Mouse (Mus musculus): ENCODE results near the gene Cutal. TPM values are rescaled to one million over a fixed set of nuclear protein-coding genes. Genes with fewer than 3 reads are reported as not detected.

Cutal gene
- polyA plus RNA-seq, 1 experiment from 2014 or later, result not detected

GRCm38 (mm10) chr2:34940246-34940645 is 66.0 kb downstream of the Cutal start:
- Histone ChIP-seq H3K27me3 (ENCODE audit: control insufficient read depth, insufficient read depth, low read length) (no peaks in the 10 kb centered on the region), H3K9me3 (ENCODE audit: control insufficient read depth, low read length) (no peaks in the 10 kb centered on the region), H3K9ac (ENCODE audit: low read length) (no peak overlapping the region), H3K27ac (replicated peaks; ENCODE audit: low read depth, low read length) (no peak overlapping the region), H3K36me3 (ENCODE audit: control insufficient read depth, insufficient read depth, low read length) (no peaks in the 10 kb centered on the region), H3K4me1 (ENCODE audit: control insufficient read depth, insufficient read depth, low read length) (peaks cover 3% of the 10 kb centered on the region; the same call in 1 of the 2 replicates), H3K4me3 (ENCODE audit: low read depth, low read length) (no peak overlapping the region), H3K4me2 (ENCODE audit: low read depth, severe bottlenecking) (no peak overlapping the region)
- 88% methylated on average over 5 of the region's 5 CpGs for WGBS
- no peak for ATAC-seq (ENCODE audit: insufficient number of reproducible peaks, low FRiP score, low TSS enrichment, low read depth)
- DNase-seq (ENCODE audit: low spot score), result peak; percentile 14

- Histone ChIP-seq H3K36me3 (ENCODE audit: control insufficient read depth, insufficient read depth, low read length) (no peaks in the 10 kb centered on the region), H3K9me3 (ENCODE audit: control insufficient read depth, low read length) (no peaks in the 10 kb centered on the region), H3K27ac (replicated peaks; ENCODE audit: low read depth, low read length) (no peak overlapping the region), H3K9ac (ENCODE audit: low read length) (no peak overlapping the region), H3K4me3 (ENCODE audit: low read depth, low read length) (no peak overlapping the region), H3K4me2 (ENCODE audit: low read depth, severe bottlenecking) (no peak overlapping the region), H3K4me1 (ENCODE audit: control insufficient read depth, insufficient read depth, low read length) (peaks cover 3% of the 10 kb centered on the region; the same call in 1 of the 2 replicates), H3K27me3 (ENCODE audit: control insufficient read depth, insufficient read depth, low read length) (no peaks in the 10 kb centered on the region)
- ATAC-seq (ENCODE audit: insufficient number of reproducible peaks, low FRiP score, low TSS enrichment, low read depth), result no peak; the same call in 1 of the 2 replicates
- 47% methylated on average over 11 of the region's 11 CpGs for WGBS
- DNase-seq (ENCODE audit: low spot score), result peak; percentile 59
Observed at GRCm38 (mm10) chr2:34941061-34941675, 67.0 kb downstream of the Cutal start.

Other genes starting within 250 kb of the Cutal start
- gene Gapvd1, start 119.2 kb upstream of the Cutal start, polyA plus RNA-seq (2014; fragmentation: Nextera tagmentation; extraction: Ambion mirVana), result 93.2 and 102 TPM in 2 replicates
- 886 and 955 TPM in 2 replicates for gene Hspa5, start 102.4 kb upstream of the Cutal start, polyA plus RNA-seq (2014; fragmentation: Nextera tagmentation; extraction: Ambion mirVana)
- gene Rabepk, start 74.5 kb upstream of the Cutal start, polyA plus RNA-seq (2014; fragmentation: Nextera tagmentation; extraction: Ambion mirVana), result 34.9 and 40.5 TPM in 2 replicates
- 67.1 and 74.3 TPM in 2 replicates for gene Fbxw2, start 48.1 kb upstream of the Cutal start, polyA plus RNA-seq (2014; fragmentation: Nextera tagmentation; extraction: Ambion mirVana)
- gene Gm34653, start 41.4 kb upstream of the Cutal start, polyA plus RNA-seq (2014; fragmentation: Nextera tagmentation; extraction: Ambion mirVana), result not detected in 2 replicates
- gene Psmd5, start 572 bp downstream of the Cutal start, polyA plus RNA-seq (2014; fragmentation: Nextera tagmentation; extraction: Ambion mirVana), result 112 and 128 TPM in 2 replicates
- 0.28 and 0.32 TPM in 2 replicates for gene Phf19, start 39.6 kb downstream of the Cutal start, polyA plus RNA-seq (2014; fragmentation: Nextera tagmentation; extraction: Ambion mirVana)
- gene Traf1, start 87.4 kb downstream of the Cutal start, polyA plus RNA-seq (2014; fragmentation: Nextera tagmentation; extraction: Ambion mirVana), result 0.15 and 0.24 TPM in 2 replicates
- gene Hc, start 187.0 kb downstream of the Cutal start, polyA plus RNA-seq (2014; fragmentation: Nextera tagmentation; extraction: Ambion mirVana), result not detected in 2 replicates
- 0.20 TPM in 1 of 2 replicates, not detected in the other for gene AI182371, start 227.1 kb downstream of the Cutal start, polyA plus RNA-seq (2014; fragmentation: Nextera tagmentation; extraction: Ambion mirVana)
- 34.4 and 36.7 TPM in 2 replicates for gene Cntrl, start 235.1 kb downstream of the Cutal start, polyA plus RNA-seq (2014; fragmentation: Nextera tagmentation; extraction: Ambion mirVana)

Data from limb, embryonic 11.5 days (tissue).